Mouse (Mus musculus) B cell, adult (primary cell): ENCODE results near the gene Gm1110. TPM values are rescaled to one million over a fixed set of nuclear protein-coding genes. Genes with fewer than 3 reads are reported as not detected.

Source experiments
- total RNA-seq: library from RNA; stranded (reverse); gene quantifications from 4 replicates; pipeline ENCODE4 v1.2.4, GENCODE M21; 2023; ENCODE audit not compliant: inconsistent age

Gm1110 gene
- total RNA-seq = not detected in 4 replicates

GRCm38 (mm10) chr9:26922909-26923526, at the start of gene Gm1110:
Gm1110 (minus strand) TSS chr9:26923111.

GRCm38 (mm10) chr9:26860751-26861150, 62.2 kb downstream of the Gm1110 start, which contains the start of gene Glb1l3:
Glb1l3 (minus strand) TSS chr9:26860890.

Other genes with a start within 250 kb of the Gm1110 start
- not detected in 4 replicates for gene B3gat1, start 189.4 kb downstream of the Gm1110 start, total RNA-seq
- gene Glb1l2, start 116.6 kb downstream of the Gm1110 start, total RNA-seq = not detected in 4 replicates
- not detected in 4 replicates for gene Glb1l3, start 62.2 kb downstream of the Gm1110 start, total RNA-seq
- gene Acad8, start 76.5 kb upstream of the Gm1110 start, total RNA-seq = 5.1 to 8.4 TPM (median 7.3 TPM) in 4 replicates
- 7.2 to 12.1 TPM (median 8.5 TPM) in 4 replicates for gene Thyn1, start 76.6 kb upstream of the Gm1110 start, total RNA-seq
- 1.8 to 2.6 TPM (median 1.8 TPM) in 4 replicates for gene Vps26b, start 107.0 kb upstream of the Gm1110 start, total RNA-seq
- gene Ncapd3, start 107.1 kb upstream of the Gm1110 start, total RNA-seq = 15.5 to 19.8 TPM (median 18.6 TPM) in 4 replicates
- not detected in 4 replicates for gene Jam3, start 232.3 kb upstream of the Gm1110 start, total RNA-seq